ENCODE assay signal across 7 mouse cellular contexts in the genomic region with DNA sequence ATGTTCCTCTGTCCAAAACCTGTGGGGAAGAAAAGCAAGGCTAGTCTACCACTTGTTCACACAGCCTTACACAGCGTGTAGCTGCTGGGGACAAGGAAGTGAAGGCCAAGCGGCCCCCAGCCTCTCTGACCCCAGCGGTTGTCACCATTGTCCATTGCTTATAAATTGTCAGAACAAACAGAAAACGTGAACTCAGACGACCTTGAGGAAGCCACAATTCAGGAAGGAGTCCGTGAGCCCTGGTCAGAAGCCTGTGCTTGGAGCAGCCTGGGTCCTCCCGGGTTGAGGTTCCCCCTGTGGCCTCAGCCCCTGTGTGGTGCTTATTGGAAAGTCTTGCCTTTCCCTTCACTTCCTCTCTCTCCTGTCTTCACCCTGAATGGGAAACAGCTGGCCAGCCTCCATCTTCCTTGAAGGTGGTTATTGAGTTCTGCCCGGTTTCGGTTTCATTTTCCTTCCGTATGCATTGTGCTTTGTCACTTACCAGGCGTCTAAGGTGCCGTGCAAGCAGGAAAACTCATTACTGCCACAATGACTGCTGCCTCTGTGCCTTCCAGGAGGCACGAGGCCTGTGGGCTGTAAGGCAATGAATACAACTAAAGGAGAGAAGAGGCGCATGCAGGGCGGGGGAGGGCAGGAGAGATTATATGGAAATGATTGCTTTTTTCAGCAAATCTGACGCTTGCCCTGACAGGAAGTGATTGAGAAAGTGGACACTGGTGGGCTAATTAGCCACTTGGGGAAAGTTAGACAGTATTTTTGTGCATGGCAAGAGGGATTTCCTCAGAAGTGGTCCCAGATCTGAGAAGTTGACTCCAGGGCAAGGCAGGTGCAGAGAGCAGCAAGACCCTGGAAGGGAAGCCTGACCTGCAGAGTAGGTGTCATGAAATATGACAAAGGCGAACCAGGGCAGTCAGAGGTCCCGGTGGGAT.
DNase-seq lines count a peak whose midpoint lies in the region; ATAC-seq and TF ChIP-seq lines count a peak whose summit lies in the region.

No protein-coding gene starts in this region.

- peaks cover 17% of the 10 kb centered on the region for H3K4me1 ChIP-seq in embryonic facial prominence, embryonic 15.5 days
- peaks cover 15 to 17% of the 10 kb centered on the region in 2 experiments for H3K4me1 ChIP-seq in heart, embryonic 14.5 days (ENCODE audit: control insufficient read depth in 2 of 2, insufficient read depth in 2 of 2, low read length in 2 of 2)
- peaks cover 8% of the 10 kb centered on the region; the same call in 1 of the 2 replicates for H3K4me1 ChIP-seq in kidney, postnatal 0 days (replicated peaks; ENCODE audit: insufficient read depth, low read length)

- H3K4me3 ChIP-seq in embryonic facial prominence, embryonic 15.5 days (replicated peaks) = peak overlapping the region; percentile 18
- H3K4me3 ChIP-seq in heart, embryonic 14.5 days (ENCODE audit: control insufficient read depth in 1 of 2, insufficient read depth in 1 of 2, low read depth in 1 of 2, low read length in 2 of 2) = peak overlapping the region; percentile 22 to 40; a peak in 3 of 4 replicates
- peak overlapping the region; percentile 27 for H3K4me3 ChIP-seq in kidney, postnatal 0 days (replicated peaks; ENCODE audit: low read depth, low read length)

- no peak overlapping the region for H3K9ac ChIP-seq in embryonic facial prominence, embryonic 15.5 days
- H3K9ac ChIP-seq in heart, embryonic 14.5 days (ENCODE audit: low read length) = peak overlapping the region; percentile 31; the same call in 1 of the 2 replicates
- H3K9ac ChIP-seq in kidney, postnatal 0 days (ENCODE audit: low read depth, low read length) = peak overlapping the region; percentile 19; the same call in 1 of the 2 replicates

- no peaks in the 10 kb centered on the region; the same call in 1 of the 2 replicates for H3K27me3 ChIP-seq in embryonic facial prominence, embryonic 15.5 days
- no peaks in the 10 kb centered on the region for H3K27me3 ChIP-seq in heart, embryonic 14.5 days (ENCODE audit: control insufficient read depth, insufficient read depth, low read length)
- H3K27me3 ChIP-seq in kidney, postnatal 0 days (ENCODE audit: insufficient read depth, low read length) = no peaks in the 10 kb centered on the region

- ATAC-seq in embryonic facial prominence, embryonic 15.5 days (ENCODE audit: insufficient number of reproducible peaks, low FRiP score, low TSS enrichment, low read depth) = no peak
- no peak for ATAC-seq in heart, embryonic 14.5 days (ENCODE audit: insufficient number of reproducible peaks, insufficient read depth, low FRiP score, low read depth)
- peak; percentile 54 for ATAC-seq in kidney, postnatal 0 days (replicated peaks; ENCODE audit: low FRiP score, low read depth)

- no peaks in the 10 kb centered on the region for H3K9me3 ChIP-seq in embryonic facial prominence, embryonic 15.5 days (replicated peaks)
- H3K9me3 ChIP-seq in heart, embryonic 14.5 days (ENCODE audit: control insufficient read depth, low read length) = no peaks in the 10 kb centered on the region
- H3K9me3 ChIP-seq in kidney, postnatal 0 days (replicated peaks; ENCODE audit: low read length) = no peaks in the 10 kb centered on the region

- H3K27ac ChIP-seq in embryonic facial prominence, embryonic 15.5 days (replicated peaks) = no peak overlapping the region
- H3K27ac ChIP-seq in heart, embryonic 14.5 days (replicated peaks in 1 of 2; ENCODE audit: control insufficient read depth in 1 of 2, insufficient read depth in 1 of 2, low read depth in 2 of 2, low read length in 2 of 2) = peak overlapping the region; percentile 51 to 62
- peak overlapping the region; percentile 78 for H3K27ac ChIP-seq in kidney, postnatal 0 days

- no peak for TF ChIP-seq CTCF in kidney, postnatal 0 days (IDR thresholded peaks at IDR 0.05; ENCODE audit: low read depth)

- 40% methylated on average over 18 of the region's 18 CpGs for WGBS in embryonic facial prominence, embryonic 15.5 days
- WGBS in heart, embryonic 14.5 days = 55% methylated on average over 18 of the region's 18 CpGs
- WGBS in kidney, postnatal 0 days = 27% methylated on average over 18 of the region's 18 CpGs

- peak overlapping the region; percentile 37 for H3K4me2 ChIP-seq in embryonic facial prominence, embryonic 15.5 days (replicated peaks)
- peak overlapping the region; percentile 48 for H3K4me2 ChIP-seq in heart, embryonic 14.5 days (ENCODE audit: low read length)
- peak overlapping the region; percentile 57 for H3K4me2 ChIP-seq in kidney, postnatal 0 days (ENCODE audit: low read length)

- H3K36me3 ChIP-seq in embryonic facial prominence, embryonic 15.5 days = no peaks in the 10 kb centered on the region
- no peaks in the 10 kb centered on the region for H3K36me3 ChIP-seq in heart, embryonic 14.5 days (ENCODE audit: control insufficient read depth, insufficient read depth, low read length)
- no peaks in the 10 kb centered on the region for H3K36me3 ChIP-seq in kidney, postnatal 0 days (ENCODE audit: insufficient read depth, low read length)

- peak; percentile 69 for DNase-seq in adrenal gland, adult 2 months
- peak; percentile 86 for DNase-seq in kidney, postnatal 0 days (ENCODE audit: low spot score)
- peak; percentile 36 to 62 for DNase-seq in lung, postnatal 4 days
- peak; percentile 27 for DNase-seq in spleen, adult 12 weeks (ENCODE audit: low spot score)
- DNase-seq in right cerebral cortex, postnatal 25 days = no peak
